Mouse (Mus musculus) MEL (cell line): Measurements from ENCODE around the gene Man2c1.

Experiments used
- BHLHE40 ChIP-seq: IDR thresholded peaks from 2 replicates; pipeline ENCODE4 v1.6.1; 2012; ENCODE audit warnings: low read depth, mild to moderate bottlenecking, inconsistent platforms, low read length, improper control_type of control experiment, borderline replicate concordance
- CTCF ChIP-seq, 3 experiments: IDR thresholded peaks in 2 of 3; conservative IDR thresholded peaks in 1 of 3; 2 replicates each; pipeline ENCODE4 v1.5.1; 2011 to 2012; ENCODE audit warnings: low read length in 3 of 3, low read depth in 2 of 3, mild to moderate bottlenecking in 2 of 3, improper control_type of control experiment in 1 of 3, inconsistent platforms in 1 of 3, mixed read lengths in 1 of 3, moderate library complexity in 1 of 3; ENCODE audit not compliant: control insufficient read depth in 1 of 3, insufficient read depth in 1 of 3, poor library complexity in 1 of 3, severe bottlenecking in 1 of 3
- ETS1 ChIP-seq: IDR thresholded peaks from 2 replicates; pipeline ENCODE4 v1.6.1; 2012; ENCODE audit warnings: low read depth, mild to moderate bottlenecking, inconsistent platforms, low read length, improper control_type of control experiment, moderate library complexity
- GABPA ChIP-seq: IDR thresholded peaks from 2 replicates; pipeline ENCODE4 v1.6.1; 2012; ENCODE audit warnings: low read depth, mild to moderate bottlenecking, inconsistent platforms, low read length, improper control_type of control experiment, moderate library complexity
- MYC ChIP-seq: IDR thresholded peaks from 2 replicates; pipeline ENCODE4 v1.6.1; 2011; ENCODE audit warnings: low read depth, mild to moderate bottlenecking, low read length, improper control_type of control experiment, moderate library complexity
- POLR2A ChIP-seq, 2 experiments: IDR thresholded peaks; 2 replicates each; pipeline ENCODE4 v1.6.1; 2011 to 2012; ENCODE audit warnings: low read length in 2 of 2, mild to moderate bottlenecking in 2 of 2, control low read depth in 1 of 2, improper control_type of control experiment in 1 of 2, low read depth in 1 of 2, moderate library complexity in 1 of 2; ENCODE audit not compliant: control insufficient read depth in 1 of 2, insufficient read depth in 1 of 2, poor library complexity in 1 of 2
- POLR2AphosphoS2 ChIP-seq: IDR thresholded peaks from 2 replicates; pipeline ENCODE4 v1.6.1; 2011; ENCODE audit warnings: low read length, improper control_type of control experiment
- POLR2AphosphoS5 ChIP-seq: IDR thresholded peaks from 2 replicates; pipeline ENCODE4 v1.6.1; 2012; ENCODE audit warnings: low read depth, borderline replicate concordance, mild to moderate bottlenecking, inconsistent platforms, low read length, moderate library complexity, mixed read lengths
- USF1 ChIP-seq: IDR thresholded peaks from 2 replicates; pipeline ENCODE4 v1.6.1; 2014; ENCODE audit warnings: low read depth, mild to moderate bottlenecking, inconsistent platforms, low read length, improper control_type of control experiment, moderate library complexity

- no peak for TF ChIP-seq POLR2AphosphoS2
- TF ChIP-seq USF1: no peak
- TF ChIP-seq POLR2A (IDR thresholded peaks at IDR 0.05; ENCODE audit: control insufficient read depth in 1 of 2, insufficient read depth in 1 of 2, low read depth in 1 of 2, low read length in 2 of 2, poor library complexity in 1 of 2): no peak
- TF ChIP-seq CTCF (IDR thresholded peaks at IDR 0.05 in 2 of 3, conservative IDR thresholded peaks at IDR 0.05 in 1 of 3; ENCODE audit: control insufficient read depth in 1 of 3, insufficient read depth in 1 of 3, low read depth in 2 of 3, low read length in 3 of 3, poor library complexity in 1 of 3, severe bottlenecking in 1 of 3): no peak
- TF ChIP-seq ETS1: no peak
- no peak for TF ChIP-seq BHLHE40
- TF ChIP-seq POLR2AphosphoS5: no peak
- TF ChIP-seq GABPA: no peak
- no peak for TF ChIP-seq MYC
Observed at GRCm38 (mm10) chr9:57138507-57138906, 8.0 kb downstream of the Man2c1 start.
